Mouse (Mus musculus): ENCODE results near the gene Stmn1.

GRCm38 (mm10) chr4:134432686-134433360 lies 35.3 kb upstream of the Stmn1 start:
- no peak for TF ChIP-seq POLR2A (IDR thresholded peaks at IDR 0.05; ENCODE audit: control insufficient read depth, low read depth, low read length)
- no peak for TF ChIP-seq CTCF (IDR thresholded peaks at IDR 0.05; ENCODE audit: control insufficient read depth, insufficient read depth, insufficient replicate concordance, low read depth, low read length)
